Comparison of ENCODE assay signal across 11 mouse cellular contexts in genomic region chr14:78851366-78851765, GRCm38 (mm10). TPM values are rescaled to one million over a fixed set of nuclear protein-coding genes. Genes with fewer than 3 reads are reported as not detected.
A peak's percentile ranks its signal among the peaks of the same experiment; 100 is the strongest.
DNase-seq lines count a peak whose midpoint lies in the region; ATAC-seq lines count a peak whose summit lies in the region.
"Had no signal": no experiment of that assay in that cellular context is flagged by ENCODE, and none has a peak within 500 bp of the region (broad histone marks: within the 10 kb centered on the region; RNA-seq: fewer than 3 reads in every experiment).

No protein-coding gene starts in this region.

- DNase-seq in left cerebral cortex, postnatal 25 days (ENCODE audit: low spot score in 2 of 2) = peak; percentile 20 to 55
- DNase-seq in left cerebral cortex, postnatal 4 days = no peak
- DNase-seq in embryo, embryonic 11 days = peak; percentile 11
- DNase-seq in cerebellum, adult 18-20 months = no peak
- no peak for DNase-seq in cerebellum, postnatal 14 days
- DNase-seq: layer of hippocampus, postnatal 36 days had no signal

- no peak overlapping the region for H3K27ac ChIP-seq in heart, embryonic 13.5 days (replicated peaks)
- no peak overlapping the region for H3K27ac ChIP-seq in heart, embryonic 11.5 days (ENCODE audit: low read depth, low read length)
- peak overlapping the region; percentile 41 for H3K27ac ChIP-seq in liver, embryonic 16.5 days (ENCODE audit: low read length)

- peaks cover 37% of the 10 kb centered on the region for H3K4me1 ChIP-seq in heart, embryonic 13.5 days
- H3K4me1 ChIP-seq in heart, embryonic 11.5 days (ENCODE audit: control insufficient read depth, insufficient read depth, low read length) = peaks cover 13% of the 10 kb centered on the region
- H3K4me1 ChIP-seq in liver, embryonic 16.5 days (ENCODE audit: control insufficient read depth, low read depth, low read length) = peaks cover 13% of the 10 kb centered on the region

- 46% methylated on average over 3 of the region's 3 CpGs for WGBS in heart, embryonic 13.5 days
- WGBS in heart, embryonic 11.5 days (ENCODE audit: insufficient replicate concordance) = 53% methylated on average over 3 of the region's 3 CpGs
- WGBS in liver, embryonic 16.5 days (ENCODE audit: insufficient replicate concordance) = 50% methylated on average over 3 of the region's 3 CpGs

- 0 out of 2 replicates have a peak overlapping the region, but pooled peaks have one; percentile 6 for H3K9ac ChIP-seq in heart, embryonic 13.5 days
- no peak overlapping the region for H3K9ac ChIP-seq in heart, embryonic 11.5 days (ENCODE audit: low read depth, low read length)
- no peak overlapping the region for H3K9ac ChIP-seq in liver, embryonic 16.5 days (ENCODE audit: low read depth, low read length)
- H3K9ac ChIP-seq: lung, embryonic 14.5 days had no signal

- no peak overlapping the region for H3K4me3 ChIP-seq in heart, embryonic 13.5 days
- H3K4me3 ChIP-seq in heart, embryonic 11.5 days (ENCODE audit: low read depth, low read length) = no peak overlapping the region
- H3K4me3 ChIP-seq in liver, embryonic 16.5 days (ENCODE audit: low read depth, low read length) = no peak overlapping the region
- H3K4me3 ChIP-seq: hindbrain, embryonic 10.5 days had no signal

- ATAC-seq in heart, embryonic 13.5 days (ENCODE audit: extremely low read depth, insufficient number of reproducible peaks, low FRiP score, low TSS enrichment) = no peak
- ATAC-seq in heart, embryonic 11.5 days (replicated peaks; ENCODE audit: insufficient number of reproducible peaks, low FRiP score, low TSS enrichment) = no peak
- ATAC-seq in liver, embryonic 16.5 days (ENCODE audit: low read depth) = no peak

- peak overlapping the region; percentile 80; the same call in 1 of the 2 replicates for H3K4me2 ChIP-seq in heart, embryonic 13.5 days
- no peak overlapping the region for H3K4me2 ChIP-seq in heart, embryonic 11.5 days
- peak overlapping the region; percentile 11; the same call in 1 of the 2 replicates for H3K4me2 ChIP-seq in liver, embryonic 16.5 days (ENCODE audit: low read depth, low read length)

- no peaks in the 10 kb centered on the region for H3K36me3 ChIP-seq in heart, embryonic 13.5 days
- no peaks in the 10 kb centered on the region for H3K36me3 ChIP-seq in heart, embryonic 11.5 days (ENCODE audit: control insufficient read depth, insufficient read depth, low read length)
- no peaks in the 10 kb centered on the region for H3K36me3 ChIP-seq in liver, embryonic 16.5 days (ENCODE audit: control insufficient read depth, insufficient read depth)
- H3K36me3 ChIP-seq: hindbrain, embryonic 10.5 days had no signal

- H3K27me3 ChIP-seq in heart, embryonic 13.5 days (replicated peaks) = no peaks in the 10 kb centered on the region
- H3K27me3 ChIP-seq in heart, embryonic 11.5 days (ENCODE audit: control insufficient read depth, insufficient read depth, low read length) = no peaks in the 10 kb centered on the region
- no peaks in the 10 kb centered on the region for H3K27me3 ChIP-seq in liver, embryonic 16.5 days (ENCODE audit: control insufficient read depth, insufficient read depth, low read depth, low read length)

- H3K9me3 ChIP-seq in heart, embryonic 13.5 days = no peaks in the 10 kb centered on the region
- H3K9me3 ChIP-seq in heart, embryonic 11.5 days (replicated peaks; ENCODE audit: control insufficient read depth, low read length) = no peaks in the 10 kb centered on the region
- no peaks in the 10 kb centered on the region for H3K9me3 ChIP-seq in liver, embryonic 16.5 days (replicated peaks; ENCODE audit: control insufficient read depth, low read length)
- H3K9me3 ChIP-seq: hindbrain, embryonic 10.5 days had no signal

- intact Hi-C loops in left cerebral cortex, postnatal 25 days (cut with DNase I) = loop anchor here (2.0 kb wide), 1 partner anchor 255 kb away; no protein-coding TSS in a partner anchor
- intact Hi-C loops in left cerebral cortex, postnatal 4 days (cut with DNase I) = loop anchor here (10.0 kb wide), 2 partner anchors 83 to 253 kb away; no protein-coding TSS in a partner anchor

RNA-seq across cellular contexts. Expression of gene Vwa8, which starts 2.5 kb away (rescaled TPM):
- polyA plus RNA-seq in heart, embryonic 13.5 days (2015; fragmentation: Nextera tagmentation; extraction: Ambion mirVana) = 14.9 and 16.3 TPM in 2 replicates
- polyA plus RNA-seq in heart, embryonic 11.5 days (2014; fragmentation: Nextera tagmentation; extraction: Ambion mirVana) = 14.5 and 18.5 TPM in 2 replicates
- total RNA-seq in left cerebral cortex, postnatal 25 days (2021) = 10 to 100 TPM; 24.5 to 29.2 TPM
- 10 to 100 TPM; 16.8 to 17.1 TPM for total RNA-seq in left cerebral cortex, postnatal 4 days (2021)
- 8.5 and 9.5 TPM in 2 replicates for polyA plus RNA-seq in liver, embryonic 16.5 days (2015; fragmentation: Nextera tagmentation; extraction: Ambion mirVana)

Comparison
In these comparisons a context has a peak if more than half of its experiments do, and no peak if none do; other contexts are left out.
1. DNase-seq: peak in left cerebral cortex, postnatal 25 days (2 of 2) and embryo, embryonic 11 days (single experiment); none in left cerebral cortex, postnatal 4 days (single experiment), cerebellum, adult 18-20 months (0 of 2) and cerebellum, postnatal 14 days (0 of 2).